Mouse (Mus musculus): ENCODE measurements around the gene 4931409K22Rik. TPM values are rescaled to one million over a fixed set of nuclear protein-coding genes. Genes with fewer than 3 reads are reported as not detected.

4931409K22Rik gene
- polyA plus RNA-seq, 1 experiment from 2014 or later, result 0.19 TPM

GRCm38 (mm10) chr5:24508406-24508805 lies 48.2 kb downstream of the 4931409K22Rik start:
- no peak for ATAC-seq (ENCODE audit: low FRiP score)
- peaks cover 24% of the 10 kb centered on the region for H3K4me1 ChIP-seq (replicated peaks)
- WGBS, result 96% methylated on average over 7 of the region's 7 CpGs
- H3K9me3 ChIP-seq, result no peaks in the 10 kb centered on the region
- no peak overlapping the region for H3K4me3 ChIP-seq
- no peak overlapping the region for H3K9ac ChIP-seq
- peaks cover 8% of the 10 kb centered on the region; the same call in 1 of the 2 replicates for H3K36me3 ChIP-seq
- H3K27me3 ChIP-seq, result peaks cover 15% of the 10 kb centered on the region; the same call in 1 of the 2 replicates
- H3K4me2 ChIP-seq, result no peak overlapping the region
- H3K27ac ChIP-seq, result no peak overlapping the region

DNA sequence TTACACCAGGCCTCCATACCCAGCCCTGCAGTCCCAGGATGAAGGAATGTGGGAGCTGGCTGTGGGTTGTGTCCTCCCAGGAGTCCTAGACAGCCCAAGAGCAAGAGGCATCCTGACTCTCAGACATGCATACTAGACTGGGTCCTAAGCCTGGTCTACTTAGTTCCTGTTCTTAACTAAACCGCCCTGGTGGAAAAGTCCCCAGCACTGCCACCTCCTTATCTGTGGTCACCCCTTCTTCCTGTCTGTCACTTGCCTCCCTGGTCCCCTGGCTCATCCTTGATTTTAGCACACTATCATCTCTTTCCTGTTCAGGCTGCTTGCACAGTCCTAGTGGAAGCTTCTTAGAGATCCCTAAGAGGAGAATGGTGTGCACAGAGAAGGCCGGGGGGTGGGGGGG lies 51.1 kb downstream of the 4931409K22Rik start:
- Histone ChIP-seq H3K4me1 (replicated peaks) (peaks cover 26% of the 10 kb centered on the region), H3K4me2 (no peak overlapping the region), H3K27me3 (peaks cover 26% of the 10 kb centered on the region; the same call in 1 of the 2 replicates), H3K27ac (no peak overlapping the region), H3K36me3 (peaks cover 37% of the 10 kb centered on the region), H3K4me3 (no peak overlapping the region), H3K9ac (no peak overlapping the region), H3K9me3 (no peaks in the 10 kb centered on the region)
- WGBS, result 53% methylated on average over 2 of the region's 2 CpGs
- no peak for ATAC-seq (ENCODE audit: low FRiP score)

DNA sequence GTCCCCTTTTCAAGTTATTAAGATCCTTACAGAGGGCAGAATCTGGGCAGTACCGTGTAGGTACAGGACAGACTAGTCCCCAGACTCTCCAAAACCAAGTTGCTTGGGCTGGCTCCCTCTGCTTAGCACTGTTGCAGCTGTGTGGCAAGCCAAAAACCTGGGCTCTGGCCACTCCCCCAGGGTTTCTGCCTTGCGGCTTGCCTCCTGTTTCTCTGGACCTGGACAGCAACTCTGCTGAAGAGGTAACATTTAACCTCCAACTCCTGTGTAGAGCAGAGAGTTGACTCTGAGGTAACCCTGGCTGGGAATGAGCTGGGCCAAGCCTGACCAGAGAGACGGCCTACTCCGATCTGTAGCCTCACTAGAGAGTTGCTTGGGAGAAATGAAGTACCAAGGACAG lies 53.8 kb downstream of the 4931409K22Rik start:
- no peaks in the 10 kb centered on the region for H3K9me3 ChIP-seq
- WGBS, result 85% methylated on average over 4 of the region's 4 CpGs
- no peak for ATAC-seq (ENCODE audit: low FRiP score)
- H3K36me3 ChIP-seq, result peaks cover 55% of the 10 kb centered on the region
- H3K4me2 ChIP-seq, result no peak overlapping the region
- H3K4me3 ChIP-seq, result no peak overlapping the region
- no peak overlapping the region for H3K9ac ChIP-seq
- peaks cover 45% of the 10 kb centered on the region for H3K4me1 ChIP-seq (replicated peaks)
- H3K27ac ChIP-seq, result no peak overlapping the region
- peaks cover 32% of the 10 kb centered on the region; the same call in 1 of the 2 replicates for H3K27me3 ChIP-seq

DNA sequence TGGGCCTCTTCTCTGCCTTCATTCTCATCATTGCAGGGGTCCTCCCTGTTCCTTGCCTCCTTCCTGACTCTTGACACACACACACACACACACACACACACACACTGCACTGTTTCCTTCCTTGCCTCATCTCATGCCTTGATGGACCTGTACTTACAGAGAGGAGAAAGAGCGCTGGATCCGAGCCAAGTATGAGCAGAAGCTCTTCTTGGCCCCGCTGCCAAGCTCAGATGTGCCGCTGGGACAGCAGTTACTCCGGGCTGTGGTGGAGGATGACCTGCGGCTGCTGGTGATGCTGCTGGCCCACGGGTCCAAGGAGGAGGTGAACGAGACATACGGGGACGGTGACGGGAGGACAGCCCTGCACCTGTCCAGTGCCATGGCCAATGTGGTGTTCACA lies 55.8 kb downstream of the 4931409K22Rik start:
- Histone ChIP-seq H3K4me3 (no peak overlapping the region), H3K36me3 (peaks cover 68% of the 10 kb centered on the region), H3K9me3 (no peaks in the 10 kb centered on the region), H3K27me3 (peaks cover 32% of the 10 kb centered on the region; the same call in 1 of the 2 replicates), H3K4me2 (no peak overlapping the region), H3K9ac (no peak overlapping the region), H3K27ac (peak overlapping the region; percentile 40; the same call in 1 of the 2 replicates), H3K4me1 (replicated peaks) (peaks cover 65% of the 10 kb centered on the region)
- 67% methylated on average over 11 of the region's 11 CpGs for WGBS
- ATAC-seq (ENCODE audit: low FRiP score), result no peak

DNA sequence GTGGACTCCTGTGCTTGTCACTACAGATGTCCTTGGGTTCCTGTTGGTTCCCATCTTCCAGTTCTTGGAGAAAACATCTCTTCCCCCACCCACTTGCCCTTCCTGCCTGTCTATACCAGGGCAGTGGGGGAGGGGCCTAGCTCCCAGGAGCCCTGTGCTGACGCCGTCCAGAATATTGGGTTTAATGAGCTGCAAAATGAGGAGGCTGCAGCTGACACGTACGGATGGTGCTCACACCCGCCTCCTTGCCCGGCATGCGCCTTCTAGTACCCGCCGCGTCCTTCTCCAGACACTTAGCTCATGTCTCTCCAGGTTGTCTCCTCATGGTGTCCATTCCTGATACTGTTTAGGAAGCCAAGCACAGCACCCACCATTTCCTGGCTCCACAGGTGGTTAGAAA lies 57.5 kb downstream of the 4931409K22Rik start:
- Histone ChIP-seq H3K27me3 (peaks cover 22% of the 10 kb centered on the region; the same call in 1 of the 2 replicates), H3K36me3 (peaks cover 83% of the 10 kb centered on the region), H3K4me2 (no peak overlapping the region), H3K27ac (0 out of 2 replicates have a peak overlapping the region, but pooled peaks have one; percentile 18), H3K4me1 (replicated peaks) (peaks cover 73% of the 10 kb centered on the region), H3K4me3 (no peak overlapping the region), H3K9me3 (no peaks in the 10 kb centered on the region), H3K9ac (no peak overlapping the region)
- WGBS, result 24% methylated on average over 10 of the region's 10 CpGs
- ATAC-seq (ENCODE audit: low FRiP score), result no peak

DNA sequence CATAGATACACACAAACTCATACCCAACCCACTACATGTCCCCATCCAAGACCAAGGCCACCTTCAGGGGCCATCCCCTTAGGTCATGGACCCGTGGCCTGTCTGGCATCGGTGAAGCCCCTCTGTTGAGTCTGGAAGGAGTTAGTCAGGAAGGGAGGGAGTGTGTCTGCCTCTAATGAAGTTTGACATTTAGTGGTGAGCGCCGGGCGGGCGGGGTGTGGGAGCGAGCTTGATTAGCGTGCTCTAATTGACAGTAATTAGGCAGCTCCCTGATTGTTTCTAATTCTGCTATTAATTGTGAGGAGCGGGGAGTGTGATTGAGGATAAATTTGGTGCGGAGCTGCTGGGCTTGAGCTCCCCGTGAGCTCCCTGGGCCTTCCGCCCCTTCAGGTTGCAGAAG lies 59.1 kb downstream of the 4931409K22Rik start:
- H3K36me3 ChIP-seq, result peaks cover 89% of the 10 kb centered on the region
- H3K27ac ChIP-seq, result peak overlapping the region; percentile 68
- 48% methylated on average over 12 of the region's 12 CpGs for WGBS
- peaks cover 13% of the 10 kb centered on the region; the same call in 1 of the 2 replicates for H3K27me3 ChIP-seq
- H3K4me2 ChIP-seq, result no peak overlapping the region
- no peaks in the 10 kb centered on the region for H3K9me3 ChIP-seq
- no peak overlapping the region for H3K4me3 ChIP-seq
- ATAC-seq (ENCODE audit: low FRiP score), result no peak
- H3K9ac ChIP-seq, result no peak overlapping the region
- H3K4me1 ChIP-seq (replicated peaks), result peaks cover 75% of the 10 kb centered on the region

- peaks cover 76% of the 10 kb centered on the region for H3K4me1 ChIP-seq (replicated peaks)
- no peak overlapping the region for H3K4me3 ChIP-seq
- peaks cover 89% of the 10 kb centered on the region for H3K36me3 ChIP-seq
- no peak for ATAC-seq (ENCODE audit: low FRiP score)
- 46% methylated on average over 6 of the region's 6 CpGs for WGBS
- peak overlapping the region; percentile 68 for H3K27ac ChIP-seq
- no peaks in the 10 kb centered on the region for H3K9me3 ChIP-seq
- H3K4me2 ChIP-seq, result no peak overlapping the region
- no peak overlapping the region for H3K9ac ChIP-seq
- peaks cover 8% of the 10 kb centered on the region; the same call in 1 of the 2 replicates for H3K27me3 ChIP-seq
Measured at GRCm38 (mm10) chr5:24496756-24497155, 59.9 kb downstream of the 4931409K22Rik start.

DNA sequence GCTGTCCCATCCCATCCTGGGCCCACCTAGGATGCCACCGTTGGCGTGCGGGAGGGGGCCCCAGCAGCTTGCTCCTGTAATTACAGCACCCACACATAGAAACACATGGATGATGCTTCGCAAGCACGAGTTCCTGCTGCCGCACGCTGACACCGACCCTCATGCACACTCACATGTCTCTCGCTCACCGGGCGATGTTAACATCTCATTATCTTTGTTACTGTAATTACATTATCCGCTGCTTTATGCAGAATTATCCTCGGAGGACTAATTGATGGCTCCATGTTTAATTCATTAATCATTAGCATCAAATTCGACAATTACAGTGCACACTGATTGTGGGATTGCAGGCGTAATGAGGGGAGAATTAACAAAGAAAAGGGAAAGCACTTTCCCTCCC lies 61.6 kb downstream of the 4931409K22Rik start:
- Histone ChIP-seq H3K27me3 (peaks cover 5% of the 10 kb centered on the region; the same call in 1 of the 2 replicates), H3K4me3 (no peak overlapping the region), H3K4me1 (replicated peaks) (peaks cover 75% of the 10 kb centered on the region), H3K27ac (peak overlapping the region; percentile 83), H3K9ac (0 out of 2 replicates have a peak overlapping the region, but pooled peaks have one; percentile 31), H3K36me3 (peaks cover 89% of the 10 kb centered on the region), H3K9me3 (no peaks in the 10 kb centered on the region), H3K4me2 (no peak overlapping the region)
- ATAC-seq (ENCODE audit: low FRiP score), result peak; percentile 34; the same call in 1 of the 2 replicates
- WGBS, result 34% methylated on average over 15 of the region's 15 CpGs

MicroRNAs within 50 kb of the gene (microRNA counts, 519-probe panel; counts per million panel counts)
- microRNA mmu-miR-671-3p (51.3 counts per million), microRNA mmu-miR-671-5p (51.3 counts per million)

Small RNA genes lying within 50 kb of the gene (microRNA-seq; reads per million reads assigned to microRNA genes)
- gene Mir671, result 460 reads per million, percentile 68 among the genes with 10 or more reads in this experiment

Other genes starting within 250 kb of the 4931409K22Rik start
- 12.8 and 14.2 TPM in 2 replicates for gene Kcnh2, start 205.2 kb downstream of the 4931409K22Rik start, polyA plus RNA-seq (2015; fragmentation: Nextera tagmentation; extraction: Ambion mirVana)
- gene Nos3, start 192.0 kb downstream of the 4931409K22Rik start, polyA plus RNA-seq (2015; fragmentation: Nextera tagmentation; extraction: Ambion mirVana), result 9.8 and 10.2 TPM in 2 replicates
- gene Atg9b, start 164.7 kb downstream of the 4931409K22Rik start, polyA plus RNA-seq (2015; fragmentation: Nextera tagmentation; extraction: Ambion mirVana), result 0.57 and 0.93 TPM in 2 replicates
- 45.7 and 48.7 TPM in 2 replicates for gene Abcb8, start 163.1 kb downstream of the 4931409K22Rik start, polyA plus RNA-seq (2015; fragmentation: Nextera tagmentation; extraction: Ambion mirVana)
- 0.94 and 1.3 TPM in 2 replicates for gene Asic3, start 143.4 kb downstream of the 4931409K22Rik start, polyA plus RNA-seq (2015; fragmentation: Nextera tagmentation; extraction: Ambion mirVana)
- gene Cdk5, start 133.3 kb downstream of the 4931409K22Rik start, polyA plus RNA-seq (2015; fragmentation: Nextera tagmentation; extraction: Ambion mirVana), result 104 and 106 TPM in 2 replicates
- 22.5 and 28.5 TPM in 2 replicates for gene Slc4a2, start 133.0 kb downstream of the 4931409K22Rik start, polyA plus RNA-seq (2015; fragmentation: Nextera tagmentation; extraction: Ambion mirVana)
- 88.1 and 96.1 TPM in 2 replicates for gene Fastk, start 111.5 kb downstream of the 4931409K22Rik start, polyA plus RNA-seq (2015; fragmentation: Nextera tagmentation; extraction: Ambion mirVana)
- gene Tmub1, start 109.0 kb downstream of the 4931409K22Rik start, polyA plus RNA-seq (2015; fragmentation: Nextera tagmentation; extraction: Ambion mirVana), result 51.9 and 57.4 TPM in 2 replicates
- 47.8 and 50.3 TPM in 2 replicates for gene Agap3, start 104.6 kb downstream of the 4931409K22Rik start, polyA plus RNA-seq (2015; fragmentation: Nextera tagmentation; extraction: Ambion mirVana)
- 4.6 and 5.1 TPM in 2 replicates for gene Gbx1, start 29.6 kb downstream of the 4931409K22Rik start, polyA plus RNA-seq (2015; fragmentation: Nextera tagmentation; extraction: Ambion mirVana)
- gene Asb10, start 15.8 kb downstream of the 4931409K22Rik start, polyA plus RNA-seq (2015; fragmentation: Nextera tagmentation; extraction: Ambion mirVana), result 0.16 and 0.49 TPM in 2 replicates
- gene Abcf2, start 20.7 kb upstream of the 4931409K22Rik start, polyA plus RNA-seq (2015; fragmentation: Nextera tagmentation; extraction: Ambion mirVana), result 91.6 and 92.3 TPM in 2 replicates
- 17.4 and 19.9 TPM in 2 replicates for gene Chpf2, start 29.9 kb upstream of the 4931409K22Rik start, polyA plus RNA-seq (2015; fragmentation: Nextera tagmentation; extraction: Ambion mirVana)
- 86.2 and 87.6 TPM in 2 replicates for gene Smarcd3, start 67.6 kb upstream of the 4931409K22Rik start, polyA plus RNA-seq (2015; fragmentation: Nextera tagmentation; extraction: Ambion mirVana)
- gene Nub1, start 128.7 kb upstream of the 4931409K22Rik start, polyA plus RNA-seq (2015; fragmentation: Nextera tagmentation; extraction: Ambion mirVana), result 45.5 and 45.6 TPM in 2 replicates
- gene Wdr86, start 173.9 kb upstream of the 4931409K22Rik start, polyA plus RNA-seq (2015; fragmentation: Nextera tagmentation; extraction: Ambion mirVana), result 7.0 and 8.0 TPM in 2 replicates
- gene Crygn, start 201.2 kb upstream of the 4931409K22Rik start, polyA plus RNA-seq (2015; fragmentation: Nextera tagmentation; extraction: Ambion mirVana), result 1.0 and 2.1 TPM in 2 replicates

Data from hindbrain, embryonic 13.5 days (tissue).